Mouse (Mus musculus) ES-Bruce4 (cell line): ENCODE data around the gene Plxnd1.

Experiments used
- CTCF ChIP-seq: IDR thresholded peaks from one replicate; pipeline ENCODE4 v1.8.1; 2011; ENCODE audit warnings: low read depth, low read length
- EP300 ChIP-seq: IDR thresholded peaks from 2 replicates; pipeline ENCODE4 v1.6.1; 2011; ENCODE audit warnings: low read depth, low read length; ENCODE audit not compliant: insufficient read depth
- POLR2A ChIP-seq: IDR thresholded peaks from one replicate; pipeline ENCODE4 v1.8.1; 2011; ENCODE audit warnings: low read length; ENCODE audit not compliant: insufficient read depth

DNA sequence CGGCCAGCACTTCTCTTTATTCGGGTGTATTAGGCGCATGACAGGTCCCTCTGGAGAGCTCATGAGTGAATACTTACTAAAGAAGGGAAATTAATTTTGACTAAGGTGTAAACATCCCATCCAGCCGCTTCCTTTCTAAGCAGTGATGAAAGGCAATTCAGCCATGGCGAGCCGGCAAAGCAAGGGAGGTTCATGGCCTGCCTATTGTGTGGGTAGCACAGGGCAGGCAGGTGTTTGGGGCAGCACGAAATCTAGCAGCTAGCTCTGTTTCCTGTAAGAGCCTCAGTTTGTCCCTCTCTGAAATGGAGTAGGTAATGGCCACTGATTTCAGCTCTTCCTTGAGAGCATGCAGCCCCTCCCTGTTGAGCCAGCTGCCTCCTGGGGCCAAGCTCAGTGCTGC, 10.2 kb downstream of the Plxnd1 start:
- TF ChIP-seq CTCF (no peak), POLR2A (no peak), EP300 (no peak)
